Mouse (Mus musculus) small intestine, adult 2 months (tissue): ENCODE measurements around the gene Jade3. TPM values are rescaled to one million over a fixed set of nuclear protein-coding genes. Genes with fewer than 3 reads are reported as not detected.
A peak's percentile ranks its signal among the peaks of the same experiment; 100 is the strongest.
"Not testable (repeated sequence)": the region's sequence is repeated elsewhere in the genome, so short reads cannot be mapped to it uniquely, and the experiment has no call there.

Source experiments
- H3K27ac ChIP-seq: fragments of 200-500 bp; 2 replicates; pipeline ENCODE4 v1.5.1; 2012; ENCODE audit warnings: low read depth, low read length, control low read depth, inconsistent platforms; ENCODE audit not compliant: insufficient read depth
- H3K27me3 ChIP-seq: fragments of 200-500 bp; 2 replicates; pipeline ENCODE4 v1.6.1; 2012; ENCODE audit warnings: mild to moderate bottlenecking, moderate library complexity, low read length, inconsistent platforms; ENCODE audit not compliant: control insufficient read depth, insufficient read depth
- H3K36me3 ChIP-seq: fragments of 200-500 bp; 2 replicates; pipeline ENCODE4 v1.6.1; 2012; ENCODE audit warnings: mild to moderate bottlenecking, low read length, control low read depth, inconsistent platforms; ENCODE audit not compliant: control insufficient read depth, insufficient read depth
- H3K4me1 ChIP-seq: fragments of 200-500 bp; 2 replicates; pipeline ENCODE4 v1.6.1; 2012; ENCODE audit warnings: low read length, inconsistent platforms, mixed read lengths; ENCODE audit not compliant: control insufficient read depth, insufficient read depth, insufficient read length
- H3K4me3 ChIP-seq: fragments of 200-500 bp; 2 replicates; pipeline ENCODE4 v1.5.1; 2012; ENCODE audit warnings: low read depth, mild to moderate bottlenecking, control low read depth, inconsistent platforms, low read length, moderate library complexity
- CTCF ChIP-seq: fragments of 200-500 bp; IDR thresholded peaks from 2 replicates; pipeline ENCODE4 v1.5.1; 2012; ENCODE audit warnings: low read depth, mild to moderate bottlenecking, control low read depth, inconsistent platforms, low read length, moderate library complexity, mixed read lengths; ENCODE audit not compliant: insufficient replicate concordance, insufficient read length; ENCODE audit errors: extremely low read depth
- POLR2A ChIP-seq: fragments of 200-500 bp; IDR thresholded peaks from 2 replicates; pipeline ENCODE4 v1.6.1; 2012; ENCODE audit warnings: low read depth, mild to moderate bottlenecking, control low read depth, inconsistent platforms, low read length, moderate library complexity
- WGBS: fragments of 180-500 bp; shearing (Covaris S2); methylation state at CpG from one replicate; pipeline ENCODE4 v1.1.7; 2018; 5-methylcytosine and 5-hydroxymethylcytosine counted together
- polyA plus RNA-seq: library from polyadenylated mRNA; depleted of rRNA; stranded (reverse); fragments of >200 nt; gene quantifications from 2 replicates; pipeline ENCODE4 v1.2.3, GENCODE M21; 2012; rRNA removed

Jade3 gene
- polyA plus RNA-seq = 0.11 and 0.32 TPM in 2 replicates

DNA sequence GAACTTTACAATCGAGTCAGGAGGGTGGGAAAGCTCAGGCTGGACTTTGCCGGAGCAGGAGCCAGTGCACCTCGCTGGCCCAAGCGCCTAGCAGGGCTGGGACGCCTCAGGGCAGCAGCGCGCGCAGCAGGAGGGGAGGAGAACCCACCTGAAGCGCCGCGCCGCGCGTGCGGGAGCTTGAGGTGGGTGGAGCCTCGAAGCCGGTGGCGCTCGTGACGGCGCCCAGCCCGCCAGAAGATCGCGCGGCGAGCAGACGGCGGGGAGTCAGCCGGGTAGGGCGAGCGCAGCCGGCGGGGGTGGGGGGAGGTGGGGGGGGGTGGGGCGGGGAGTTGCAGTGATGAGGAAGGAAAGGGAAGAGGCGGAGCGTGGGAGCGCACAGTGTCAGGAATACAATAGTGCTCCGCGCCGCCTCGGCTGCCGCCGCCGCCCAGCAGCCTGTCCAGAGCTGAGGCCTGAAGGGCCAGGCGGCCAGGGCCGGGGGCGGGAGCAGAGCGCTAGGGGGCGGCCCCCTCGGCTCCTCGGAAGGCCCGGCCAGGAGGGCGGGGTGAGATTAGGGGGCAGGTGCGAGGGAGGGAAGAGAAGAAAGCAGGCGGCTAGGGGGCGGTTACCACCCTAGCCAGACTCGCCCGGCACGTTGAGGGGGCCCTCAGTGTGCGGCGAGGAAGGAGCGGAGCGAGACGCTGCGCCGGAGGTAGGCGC, at the start of gene Jade3:
TSS of gene Jade3 (plus strand) at position 549 of the 699 bp plus-strand sequence.
- H3K27me3 ChIP-seq = no peaks in the 10 kb centered on the region
- TF ChIP-seq POLR2A (0 out of 2 replicates have a peak, but pooled peaks have one; percentile 45), CTCF (no peak)
- H3K36me3 ChIP-seq = no peaks in the 10 kb centered on the region
- WGBS = 11% methylated on average over 50 of the region's 67 CpGs
- H3K27ac ChIP-seq = peak within 1 kb of the TSS; percentile 7; the same call in 1 of the 2 replicates
- peak within 1 kb of the TSS; percentile 78 for H3K4me3 ChIP-seq
- H3K4me1 ChIP-seq = no peaks in the 10 kb centered on the region

DNA sequence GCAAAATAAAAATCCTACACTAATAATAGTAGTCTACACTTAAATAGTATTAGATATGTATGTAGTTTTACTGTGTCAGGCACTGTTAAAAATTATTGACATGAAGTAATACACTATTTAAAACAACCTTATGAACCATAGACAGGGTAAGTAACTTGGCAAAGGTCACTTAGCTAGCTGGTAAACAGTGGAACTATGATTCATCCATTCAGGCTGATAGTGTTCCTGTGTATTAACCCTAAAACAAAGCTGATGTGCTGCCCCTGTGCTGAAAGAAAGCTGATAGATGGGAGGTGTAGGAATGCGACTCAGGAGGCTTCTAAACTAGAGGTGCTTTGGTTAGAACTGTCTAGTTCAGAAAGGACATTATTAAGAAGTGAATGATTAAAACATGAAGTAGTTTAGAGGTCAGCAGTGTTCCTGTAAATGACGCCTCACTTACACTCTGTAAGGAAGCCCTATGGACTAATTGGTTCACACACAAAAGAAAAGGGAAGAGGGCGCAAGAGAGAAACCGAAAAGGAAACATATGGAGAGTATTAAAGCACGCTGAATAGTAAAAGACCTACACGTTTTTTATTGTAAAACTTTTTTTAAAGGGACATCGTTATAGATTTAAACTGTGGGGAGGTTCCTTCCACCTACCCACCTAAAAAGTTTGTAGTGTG, 46.0 kb upstream of the Jade3 start:
- Histone ChIP-seq H3K27me3 (no peaks in the 10 kb centered on the region), H3K27ac (peak overlapping the region; percentile 41; the same call in 1 of the 2 replicates), H3K36me3 (peaks cover 10% of the 10 kb centered on the region), H3K4me3 (no peak overlapping the region), H3K4me1 (no peaks in the 10 kb centered on the region)
- no peak for TF ChIP-seq CTCF
- no peak for TF ChIP-seq POLR2A
- 73% methylated on average over 7 of the region's 7 CpGs for WGBS

DNA sequence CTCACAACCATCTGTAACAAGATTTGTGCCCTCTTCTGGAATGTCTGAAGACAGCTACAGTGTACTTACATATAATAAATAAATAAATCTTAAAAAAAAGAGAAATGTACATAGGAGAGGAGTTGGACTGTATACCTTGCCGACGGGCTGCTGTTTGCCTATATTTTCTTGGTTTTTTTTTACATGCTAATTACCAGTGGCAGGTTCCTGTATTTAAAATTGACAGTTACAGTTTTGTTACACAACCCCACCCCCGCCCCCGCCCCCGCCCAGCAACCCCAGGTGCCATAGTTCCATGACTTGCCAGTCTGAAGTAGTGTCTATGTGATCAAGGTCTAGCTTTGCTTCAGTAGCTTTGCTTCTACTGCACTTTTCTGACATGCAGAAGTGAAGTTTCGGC, 43.2 kb upstream of the Jade3 start:
- H3K36me3 ChIP-seq = peaks cover 10% of the 10 kb centered on the region
- 86% methylated on average over 6 of the region's 6 CpGs for WGBS
- TF ChIP-seq POLR2A (no peak), CTCF (no peak)

DNA sequence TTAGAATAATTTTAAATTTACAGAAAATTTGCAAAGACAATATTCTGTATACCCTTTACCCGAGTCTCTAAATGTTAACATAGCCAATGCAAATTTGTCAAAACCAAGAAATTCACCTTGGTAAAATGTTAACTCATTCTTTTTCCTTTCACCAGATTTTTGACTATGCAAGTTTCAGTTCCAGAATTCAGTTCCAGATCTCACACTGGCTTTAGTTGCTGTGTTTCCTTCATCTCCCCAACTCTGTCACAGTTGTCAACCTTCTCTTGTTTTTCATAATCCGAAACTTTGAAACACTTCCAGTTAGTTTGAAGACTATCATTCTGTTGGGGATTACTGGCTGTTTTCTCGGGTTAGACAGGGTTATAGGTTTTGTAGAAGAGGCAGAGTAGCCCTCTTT, 38.5 kb upstream of the Jade3 start:
- Histone ChIP-seq H3K27ac (no peak overlapping the region), H3K4me1 (no peaks in the 10 kb centered on the region), H3K36me3 (peaks cover 11% of the 10 kb centered on the region), H3K4me3 (no peak overlapping the region), H3K27me3 (no peaks in the 10 kb centered on the region)
- TF ChIP-seq POLR2A = no peak
- TF ChIP-seq CTCF = no peak
- WGBS = 74% methylated on average over 3 of the region's 3 CpGs

More for the DNA sequence above, 43.2 kb upstream of the Jade3 start:
- Histone ChIP-seq H3K27ac (no peak overlapping the region), H3K4me3 (no peak overlapping the region), H3K27me3 (no peaks in the 10 kb centered on the region), H3K4me1 (no peaks in the 10 kb centered on the region)

DNA sequence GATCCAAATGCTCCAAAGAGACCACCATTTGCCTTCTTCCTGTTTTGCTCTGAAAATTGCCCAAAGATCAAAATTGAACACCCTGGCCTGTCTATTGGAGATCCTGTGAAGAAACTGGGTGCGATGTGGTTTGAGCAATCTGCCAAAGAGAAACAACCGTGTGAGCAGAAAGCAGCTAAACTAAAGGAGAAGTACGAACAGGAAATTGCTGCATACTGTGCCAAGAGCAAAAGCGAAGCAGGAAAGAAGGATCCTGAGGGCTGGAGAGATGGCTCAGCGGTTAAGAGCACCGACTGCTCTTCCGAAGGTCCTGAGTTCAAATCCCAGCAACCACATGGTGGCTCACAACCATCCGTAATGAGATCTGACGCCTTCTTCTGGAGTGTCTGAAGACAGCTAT, 33.5 kb upstream of the Jade3 start:
- not testable (repeated sequence) for H3K27me3 ChIP-seq, H3K4me1 ChIP-seq, H3K4me3 ChIP-seq, H3K36me3 ChIP-seq, H3K27ac ChIP-seq
- WGBS = 86% methylated on average over 9 of the region's 9 CpGs

DNA sequence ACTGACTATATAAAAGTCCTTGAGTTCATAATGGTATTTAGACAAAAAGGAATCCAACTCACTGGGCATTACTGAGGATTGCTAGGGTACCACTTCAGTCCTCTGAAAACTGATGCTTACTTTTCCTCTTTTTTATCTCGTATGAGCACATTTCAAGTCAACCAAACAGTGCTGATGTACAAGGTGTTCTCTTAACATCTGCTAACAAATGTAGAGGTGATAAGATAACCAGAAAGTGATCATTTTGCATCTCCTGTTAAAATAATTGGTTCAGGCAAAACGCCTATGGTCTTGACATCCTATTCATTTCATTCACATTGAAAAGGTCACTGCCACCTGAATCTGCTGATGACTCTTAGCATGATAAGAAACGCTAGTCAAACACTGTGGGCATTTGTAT, 32.5 kb upstream of the Jade3 start:
- TF ChIP-seq CTCF = no peak
- TF ChIP-seq POLR2A = no peak
- Histone ChIP-seq H3K27ac (no peak overlapping the region), H3K4me1 (no peaks in the 10 kb centered on the region), H3K36me3 (0 out of 2 replicates have a peak, but pooled peaks cover 4% of the 10 kb centered on the region), H3K4me3 (no peak overlapping the region), H3K27me3 (no peaks in the 10 kb centered on the region)
- WGBS = 64% methylated on average over 3 of the region's 3 CpGs

DNA sequence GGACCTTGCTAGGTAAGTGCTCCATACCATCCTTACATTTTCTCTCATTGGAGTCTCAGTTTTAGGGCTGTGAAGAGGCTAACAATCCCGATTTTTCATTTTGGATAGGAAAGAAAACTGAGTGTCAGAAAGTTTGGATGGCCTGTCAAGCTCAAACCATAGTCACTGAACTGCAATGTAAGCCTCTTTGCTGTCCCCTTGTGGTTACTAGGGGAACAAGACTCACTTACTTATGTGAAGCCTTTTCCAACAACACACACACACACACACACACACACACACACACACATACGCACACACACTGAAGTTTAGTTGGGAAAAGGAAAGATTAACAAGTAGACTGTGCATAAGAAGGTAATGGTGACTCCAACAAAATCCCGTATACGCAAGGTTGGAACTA, 21.4 kb upstream of the Jade3 start:
- no peak overlapping the region for H3K27ac ChIP-seq
- 89% methylated on average over 4 of the region's 4 CpGs for WGBS

More for the DNA sequence above, 21.4 kb upstream of the Jade3 start:
- no peak overlapping the region for H3K4me3 ChIP-seq
- no peaks in the 10 kb centered on the region for H3K27me3 ChIP-seq
- no peak for TF ChIP-seq CTCF
- TF ChIP-seq POLR2A = no peak
- no peaks in the 10 kb centered on the region for H3K4me1 ChIP-seq
- H3K36me3 ChIP-seq = no peaks in the 10 kb centered on the region
